Mouse (Mus musculus): ENCODE data around the gene Adam1a. TPM values are rescaled to one million over a fixed set of nuclear protein-coding genes. Genes with fewer than 3 reads are reported as not detected.

Gene Adam1a
- polyA plus RNA-seq, 1 experiment from 2014 or later = 3.4 TPM

Other genes with a start within 250 kb of the Adam1a start
- gene Trafd1, start 159.8 kb downstream of the Adam1a start, polyA plus RNA-seq (2014; fragmentation: Nextera tagmentation; extraction: Ambion mirVana) = 78.5 and 84.6 TPM in 2 replicates
- 53.2 and 53.4 TPM in 2 replicates for gene Naa25, start 147.5 kb downstream of the Adam1a start, polyA plus RNA-seq (2014; fragmentation: Nextera tagmentation; extraction: Ambion mirVana)
- gene Tmem116, start 93.6 kb downstream of the Adam1a start, polyA plus RNA-seq (2014; fragmentation: Nextera tagmentation; extraction: Ambion mirVana) = 1.4 and 1.9 TPM in 2 replicates
- gene Erp29, start 93.0 kb downstream of the Adam1a start, polyA plus RNA-seq (2014; fragmentation: Nextera tagmentation; extraction: Ambion mirVana) = 119 and 127 TPM in 2 replicates
- 0.07 TPM in 1 of 2 replicates, not detected in the other for gene Adam1b, start 42.0 kb downstream of the Adam1a start, polyA plus RNA-seq (2014; fragmentation: Nextera tagmentation; extraction: Ambion mirVana)
- not detected in 2 replicates for gene Gm42878, start within 50 bp of the Adam1a start, polyA plus RNA-seq (2014; fragmentation: Nextera tagmentation; extraction: Ambion mirVana)
- gene Mapkapk5, start 423 bp upstream of the Adam1a start, polyA plus RNA-seq (2014; fragmentation: Nextera tagmentation; extraction: Ambion mirVana) = 58.2 and 62.2 TPM in 2 replicates
- 53.7 and 58.4 TPM in 2 replicates for gene Aldh2, start 48.3 kb upstream of the Adam1a start, polyA plus RNA-seq (2014; fragmentation: Nextera tagmentation; extraction: Ambion mirVana)
- gene Acad12, start 73.5 kb upstream of the Adam1a start, polyA plus RNA-seq (2014; fragmentation: Nextera tagmentation; extraction: Ambion mirVana) = 1.5 and 1.9 TPM in 2 replicates
- 1.9 TPM in 2 replicates for gene Acad10, start 115.0 kb upstream of the Adam1a start, polyA plus RNA-seq (2014; fragmentation: Nextera tagmentation; extraction: Ambion mirVana)
- gene Brap, start 115.1 kb upstream of the Adam1a start, polyA plus RNA-seq (2014; fragmentation: Nextera tagmentation; extraction: Ambion mirVana) = 45.5 and 48.1 TPM in 2 replicates
- 99.2 and 102 TPM in 2 replicates for gene Atxn2, start 165.9 kb upstream of the Adam1a start, polyA plus RNA-seq (2014; fragmentation: Nextera tagmentation; extraction: Ambion mirVana)

Data from forebrain, embryonic 11.5 days (tissue).